Mouse (Mus musculus): ENCODE data around the gene Sctr. TPM values are rescaled to one million over a fixed set of nuclear protein-coding genes. Genes with fewer than 3 reads are reported as not detected.

The Sctr gene
- polyA plus RNA-seq, 1 experiment from 2014 or later = 0.51 TPM

GRCm38 (mm10) chr1:120057674-120058430, 51.2 kb downstream of the Sctr start:
- Histone ChIP-seq H3K27me3 (replicated peaks; ENCODE audit: control insufficient read depth, insufficient read depth, low read length) (no peaks in the 10 kb centered on the region), H3K4me2 (ENCODE audit: low read length) (no peak overlapping the region), H3K27ac (ENCODE audit: low read length) (no peak overlapping the region), H3K4me1 (replicated peaks; ENCODE audit: control insufficient read depth, insufficient read depth, low read length) (no peaks in the 10 kb centered on the region), H3K9me3 (ENCODE audit: control insufficient read depth, low read length) (no peaks in the 10 kb centered on the region), H3K9ac (replicated peaks; ENCODE audit: low read depth, low read length) (no peak overlapping the region), H3K36me3 (ENCODE audit: control insufficient read depth, insufficient read depth) (no peaks in the 10 kb centered on the region), H3K4me3 (replicated peaks; ENCODE audit: low read length) (no peak overlapping the region)
- no peak for ATAC-seq
- 86% methylated on average over 8 of the region's 8 CpGs for WGBS

- no peak for ATAC-seq
- Histone ChIP-seq H3K4me2 (ENCODE audit: low read length) (no peak overlapping the region), H3K9me3 (ENCODE audit: control insufficient read depth, low read length) (no peaks in the 10 kb centered on the region), H3K4me3 (replicated peaks; ENCODE audit: low read length) (no peak overlapping the region), H3K27me3 (replicated peaks; ENCODE audit: control insufficient read depth, insufficient read depth, low read length) (no peaks in the 10 kb centered on the region), H3K36me3 (ENCODE audit: control insufficient read depth, insufficient read depth) (no peaks in the 10 kb centered on the region), H3K4me1 (replicated peaks; ENCODE audit: control insufficient read depth, insufficient read depth, low read length) (no peaks in the 10 kb centered on the region), H3K9ac (replicated peaks; ENCODE audit: low read depth, low read length) (no peak overlapping the region), H3K27ac (ENCODE audit: low read length) (no peak overlapping the region)
- 71% methylated on average over 5 of the region's 5 CpGs for WGBS
Observed at GRCm38 (mm10) chr1:120060687-120061086, 54.0 kb downstream of the Sctr start.

DNA sequence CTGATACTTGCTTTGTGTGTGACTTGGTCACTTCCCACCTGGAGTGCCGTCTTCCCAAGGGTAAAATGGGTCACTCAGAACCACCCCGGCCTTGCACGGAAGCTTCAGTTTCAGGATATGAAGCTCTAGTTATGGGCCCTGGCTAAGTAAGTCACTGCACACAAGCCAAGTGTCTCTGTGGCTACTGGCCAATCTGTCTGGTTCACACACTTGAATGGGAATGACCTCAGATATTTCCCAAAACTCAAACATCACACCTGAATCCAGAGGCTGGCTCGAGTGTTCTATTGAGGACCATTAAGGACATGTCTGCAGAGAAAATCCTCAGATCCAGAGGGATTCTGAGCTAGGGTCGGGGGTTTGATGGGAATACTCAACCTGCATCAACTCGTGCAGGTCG, 55.5 kb downstream of the Sctr start:
- Histone ChIP-seq H3K9ac (replicated peaks; ENCODE audit: low read depth, low read length) (no peak overlapping the region), H3K9me3 (ENCODE audit: control insufficient read depth, low read length) (no peaks in the 10 kb centered on the region), H3K4me2 (ENCODE audit: low read length) (no peak overlapping the region), H3K4me1 (replicated peaks; ENCODE audit: control insufficient read depth, insufficient read depth, low read length) (no peaks in the 10 kb centered on the region), H3K27me3 (replicated peaks; ENCODE audit: control insufficient read depth, insufficient read depth, low read length) (no peaks in the 10 kb centered on the region), H3K27ac (ENCODE audit: low read length) (no peak overlapping the region), H3K36me3 (ENCODE audit: control insufficient read depth, insufficient read depth) (no peaks in the 10 kb centered on the region), H3K4me3 (replicated peaks; ENCODE audit: low read length) (no peak overlapping the region)
- 92% methylated on average over 7 of the region's 7 CpGs for WGBS
- no peak for ATAC-seq

DNA sequence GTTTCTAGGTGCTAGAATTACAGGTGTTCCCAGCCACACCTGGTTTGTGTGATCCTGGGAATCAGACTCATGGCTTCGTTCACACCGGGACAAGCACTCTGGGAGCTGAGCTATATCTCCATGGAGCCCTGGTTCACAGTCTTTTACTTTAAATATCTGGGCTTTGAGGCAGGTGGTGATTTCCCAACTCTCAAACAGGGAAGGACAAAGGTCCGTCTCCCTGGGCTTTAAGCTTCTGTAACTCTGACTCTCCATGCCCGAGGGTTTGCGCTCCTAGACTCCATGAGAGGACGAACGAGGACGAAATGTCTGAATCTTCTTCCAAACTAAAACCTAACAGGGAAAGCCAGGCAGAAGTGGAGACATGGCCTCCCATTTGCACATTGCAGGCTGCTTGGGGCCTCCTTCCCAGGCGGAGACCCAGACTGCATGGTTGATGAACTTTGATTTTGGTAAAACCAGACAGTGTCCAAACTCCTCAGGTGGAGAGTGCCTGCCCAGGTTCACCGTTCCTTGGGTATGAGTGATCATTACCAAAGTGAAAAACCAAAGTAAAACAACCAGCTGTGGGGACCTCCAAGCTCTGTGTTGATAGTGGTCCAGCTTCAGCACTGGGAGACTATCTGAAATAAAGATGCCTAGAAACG, 57.5 kb downstream of the Sctr start:
- H3K27me3 ChIP-seq (replicated peaks; ENCODE audit: control insufficient read depth, insufficient read depth, low read length) = no peaks in the 10 kb centered on the region
- no peak for ATAC-seq
- H3K27ac ChIP-seq (ENCODE audit: low read length) = no peak overlapping the region
- H3K36me3 ChIP-seq (ENCODE audit: control insufficient read depth, insufficient read depth) = no peaks in the 10 kb centered on the region
- H3K9me3 ChIP-seq (ENCODE audit: control insufficient read depth, low read length) = no peaks in the 10 kb centered on the region
- H3K4me1 ChIP-seq (replicated peaks; ENCODE audit: control insufficient read depth, insufficient read depth, low read length) = no peaks in the 10 kb centered on the region
- no peak overlapping the region for H3K9ac ChIP-seq (replicated peaks; ENCODE audit: low read depth, low read length)
- WGBS = 91% methylated on average over 11 of the region's 11 CpGs
- no peak overlapping the region for H3K4me3 ChIP-seq (replicated peaks; ENCODE audit: low read length)
- no peak overlapping the region for H3K4me2 ChIP-seq (ENCODE audit: low read length)

GRCm38 (mm10) chr1:120066159-120066558, 59.5 kb downstream of the Sctr start:
- H3K4me1 ChIP-seq (replicated peaks; ENCODE audit: control insufficient read depth, insufficient read depth, low read length) = no peaks in the 10 kb centered on the region
- no peak overlapping the region for H3K4me3 ChIP-seq (replicated peaks; ENCODE audit: low read length)
- no peaks in the 10 kb centered on the region for H3K9me3 ChIP-seq (ENCODE audit: control insufficient read depth, low read length)
- WGBS = 89% methylated on average over 8 of the region's 8 CpGs
- no peak overlapping the region for H3K4me2 ChIP-seq (ENCODE audit: low read length)
- no peak overlapping the region for H3K27ac ChIP-seq (ENCODE audit: low read length)
- H3K9ac ChIP-seq (replicated peaks; ENCODE audit: low read depth, low read length) = no peak overlapping the region
- H3K36me3 ChIP-seq (ENCODE audit: control insufficient read depth, insufficient read depth) = no peaks in the 10 kb centered on the region
- ATAC-seq = no peak
- no peaks in the 10 kb centered on the region for H3K27me3 ChIP-seq (replicated peaks; ENCODE audit: control insufficient read depth, insufficient read depth, low read length)

- Histone ChIP-seq H3K9me3 (ENCODE audit: control insufficient read depth, low read length) (no peaks in the 10 kb centered on the region), H3K36me3 (ENCODE audit: control insufficient read depth, insufficient read depth) (no peaks in the 10 kb centered on the region), H3K27ac (ENCODE audit: low read length) (no peak overlapping the region), H3K4me1 (replicated peaks; ENCODE audit: control insufficient read depth, insufficient read depth, low read length) (no peaks in the 10 kb centered on the region), H3K4me3 (replicated peaks; ENCODE audit: low read length) (no peak overlapping the region), H3K27me3 (replicated peaks; ENCODE audit: control insufficient read depth, insufficient read depth, low read length) (0 out of 2 replicates have a peak, but pooled peaks cover 1% of the 10 kb centered on the region), H3K4me2 (ENCODE audit: low read length) (no peak overlapping the region), H3K9ac (replicated peaks; ENCODE audit: low read depth, low read length) (no peak overlapping the region)
- no peak for ATAC-seq
- WGBS = 81% methylated on average over 3 of the region's 3 CpGs
Observed at GRCm38 (mm10) chr1:120066625-120067024, 59.9 kb downstream of the Sctr start.

GRCm38 (mm10) chr1:120069120-120069519, 62.4 kb downstream of the Sctr start:
- no peak overlapping the region for H3K9ac ChIP-seq (replicated peaks; ENCODE audit: low read depth, low read length)
- H3K36me3 ChIP-seq (ENCODE audit: control insufficient read depth, insufficient read depth) = no peaks in the 10 kb centered on the region
- H3K27me3 ChIP-seq (replicated peaks; ENCODE audit: control insufficient read depth, insufficient read depth, low read length) = peaks cover 11% of the 10 kb centered on the region
- no peak overlapping the region for H3K4me2 ChIP-seq (ENCODE audit: low read length)
- 80% methylated on average over 5 of the region's 5 CpGs for WGBS
- H3K4me1 ChIP-seq (replicated peaks; ENCODE audit: control insufficient read depth, insufficient read depth, low read length) = peaks cover 11% of the 10 kb centered on the region
- no peaks in the 10 kb centered on the region for H3K9me3 ChIP-seq (ENCODE audit: control insufficient read depth, low read length)
- no peak overlapping the region for H3K27ac ChIP-seq (ENCODE audit: low read length)
- no peak for ATAC-seq
- H3K4me3 ChIP-seq (replicated peaks; ENCODE audit: low read length) = no peak overlapping the region

DNA sequence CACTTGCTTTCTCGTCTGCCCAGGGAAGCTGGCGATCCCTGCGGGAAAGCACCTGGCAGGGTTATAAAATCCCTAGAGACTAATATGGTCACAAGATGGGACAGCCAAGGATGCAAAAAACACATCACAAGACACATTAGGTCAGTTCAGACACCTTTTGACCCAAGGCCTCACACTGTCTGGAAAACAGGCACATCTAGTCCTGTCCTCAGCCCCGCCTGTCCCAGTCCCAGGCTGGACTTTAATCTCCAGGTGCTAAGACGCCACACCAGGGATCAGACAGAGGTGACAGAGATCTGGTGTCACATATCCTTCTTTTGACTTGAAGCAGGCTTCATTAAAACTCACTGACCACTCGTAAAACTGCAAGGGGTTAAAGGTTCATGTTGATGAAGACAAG, 63.5 kb downstream of the Sctr start:
- Histone ChIP-seq H3K27me3 (replicated peaks; ENCODE audit: control insufficient read depth, insufficient read depth, low read length) (peaks cover 15% of the 10 kb centered on the region), H3K27ac (ENCODE audit: low read length) (no peak overlapping the region), H3K4me3 (replicated peaks; ENCODE audit: low read length) (no peak overlapping the region), H3K4me1 (replicated peaks; ENCODE audit: control insufficient read depth, insufficient read depth, low read length) (peaks cover 11% of the 10 kb centered on the region), H3K9ac (replicated peaks; ENCODE audit: low read depth, low read length) (no peak overlapping the region), H3K4me2 (ENCODE audit: low read length) (no peak overlapping the region), H3K36me3 (ENCODE audit: control insufficient read depth, insufficient read depth) (no peaks in the 10 kb centered on the region), H3K9me3 (ENCODE audit: control insufficient read depth, low read length) (no peaks in the 10 kb centered on the region)
- ATAC-seq = no peak
- 70% methylated on average over 6 of the region's 6 CpGs for WGBS

DNA sequence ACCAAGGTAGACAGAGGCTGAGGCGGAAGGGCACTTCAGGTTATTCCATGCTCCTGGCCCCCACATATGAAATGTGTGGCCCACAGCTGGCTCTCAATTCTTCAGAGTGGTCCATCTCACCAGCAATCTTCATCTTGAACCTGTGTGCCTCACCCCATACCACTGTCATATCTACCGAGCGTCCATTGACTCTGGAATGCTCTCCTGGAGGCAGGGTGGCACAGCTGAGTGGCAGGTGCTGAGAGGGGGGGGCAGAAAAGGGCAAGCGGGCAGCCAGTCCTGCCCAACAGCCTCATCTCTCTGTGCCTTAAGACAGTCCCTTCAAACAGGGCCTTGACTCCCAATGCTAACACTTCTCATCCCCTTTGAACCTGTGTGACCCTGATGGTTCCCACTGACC, 64.4 kb downstream of the Sctr start:
- no peak overlapping the region for H3K27ac ChIP-seq (ENCODE audit: low read length)
- H3K4me3 ChIP-seq (replicated peaks; ENCODE audit: low read length) = no peak overlapping the region
- H3K9ac ChIP-seq (replicated peaks; ENCODE audit: low read depth, low read length) = no peak overlapping the region
- no peaks in the 10 kb centered on the region for H3K9me3 ChIP-seq (ENCODE audit: control insufficient read depth, low read length)
- WGBS = 91% methylated on average over 4 of the region's 4 CpGs
- H3K27me3 ChIP-seq (replicated peaks; ENCODE audit: control insufficient read depth, insufficient read depth, low read length) = peaks cover 15% of the 10 kb centered on the region
- H3K4me2 ChIP-seq (ENCODE audit: low read length) = no peak overlapping the region
- ATAC-seq = no peak
- peaks cover 11% of the 10 kb centered on the region for H3K4me1 ChIP-seq (replicated peaks; ENCODE audit: control insufficient read depth, insufficient read depth, low read length)
- H3K36me3 ChIP-seq (ENCODE audit: control insufficient read depth, insufficient read depth) = no peaks in the 10 kb centered on the region
